Mouse (Mus musculus): ENCODE data around the gene Olfr1504. TPM values are rescaled to one million over a fixed set of nuclear protein-coding genes. Genes with fewer than 3 reads are reported as not detected.

Olfr1504 gene
- not detected for total RNA-seq (2023)

DNA sequence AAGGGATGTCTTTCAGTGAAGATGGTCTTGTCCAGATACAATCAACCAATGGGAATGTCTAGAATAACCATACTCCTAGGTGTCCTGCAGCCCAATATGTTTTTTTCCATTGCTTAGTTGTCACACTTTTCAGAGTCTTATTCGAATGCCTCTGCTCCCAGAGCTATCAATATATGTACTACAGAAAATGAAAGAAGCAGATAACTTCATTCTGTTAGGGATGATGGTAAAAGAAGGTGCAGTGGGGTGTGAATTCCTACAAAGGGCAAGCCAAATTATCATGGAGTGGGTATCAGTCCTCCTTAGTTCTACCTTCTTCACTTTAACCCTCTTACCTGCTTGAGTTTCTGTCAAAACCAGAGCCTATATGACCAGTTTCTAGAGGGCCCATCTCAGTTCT lies at the start of gene Olfr1504:
Olfr1504 (minus strand) TSS at position 101 of the 400 bp plus-strand sequence.

DNA sequence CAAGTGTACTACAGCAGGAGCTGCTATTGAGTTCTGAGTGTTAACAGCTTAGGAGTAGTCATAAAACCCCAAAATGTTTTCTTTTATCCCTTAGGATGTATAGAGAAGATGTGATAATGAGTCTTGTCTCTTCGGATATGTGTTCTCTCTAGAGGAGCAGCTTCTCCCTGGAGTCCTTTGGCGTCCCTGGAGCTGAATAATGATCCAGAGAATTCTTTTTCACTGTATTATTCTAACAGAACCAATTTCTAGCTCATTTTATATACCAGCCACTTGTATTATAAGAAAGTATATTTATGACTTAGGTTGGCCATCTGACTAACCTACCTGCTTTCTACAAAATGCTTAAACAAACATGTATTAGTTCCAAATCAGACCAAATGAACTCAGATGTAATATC lies 15.5 kb upstream of the Olfr1504 start, which contains the start of gene Olfr1505:
Olfr1505 (plus strand) TSS at position 301 of the 400 bp plus-strand sequence.

DNA sequence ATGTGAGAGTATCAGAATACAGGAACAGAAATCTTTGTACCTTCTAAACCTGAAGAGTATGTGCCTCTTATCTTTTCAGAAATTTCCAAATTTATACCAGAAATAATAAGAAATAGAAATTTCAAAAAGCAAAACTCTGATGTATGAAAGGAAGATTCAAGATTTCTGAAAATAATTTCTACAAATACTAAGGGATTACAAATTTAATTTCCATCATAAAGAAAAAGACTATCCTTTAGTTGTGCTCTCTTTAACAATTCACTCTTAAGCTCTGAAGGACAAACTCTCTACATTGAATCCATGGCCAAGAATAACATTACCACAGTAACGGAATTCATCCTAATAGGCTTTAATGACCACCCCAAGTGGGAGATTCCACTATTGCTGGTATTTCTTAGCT lies 36.2 kb downstream of the Olfr1504 start, which contains the start of gene Olfr1502:
Olfr1502 (plus strand) TSS at position 301 of the 400 bp plus-strand sequence.

DNA sequence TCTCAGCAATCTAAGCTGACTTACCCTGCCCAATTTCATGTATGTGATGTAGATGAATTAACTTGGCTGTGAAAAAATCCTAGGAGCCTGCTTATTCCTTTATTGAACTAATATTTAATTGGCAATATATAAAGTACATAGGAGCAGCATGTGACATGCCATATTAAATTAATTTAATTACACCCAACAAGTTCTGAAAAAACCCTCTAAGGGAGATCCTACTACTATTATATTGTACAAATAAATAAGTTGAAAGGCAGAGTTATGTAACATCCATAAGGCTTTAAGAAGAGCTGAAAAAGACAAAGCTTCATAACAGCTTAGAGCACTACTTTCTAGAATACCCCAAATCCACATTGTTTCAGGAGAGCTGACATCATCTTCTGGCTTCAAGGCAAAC lies 47.1 kb downstream of the Olfr1504 start, which contains the start of gene Olfr1501:
Olfr1501 (minus strand) TSS at position 101 of the 400 bp plus-strand sequence.

Other genes starting within 250 kb of the Olfr1504 start
- not detected for gene Olfr1490, start 246.8 kb downstream of the Olfr1504 start, total RNA-seq (2023)
- not detected for gene Olfr1491, start 200.7 kb downstream of the Olfr1504 start, total RNA-seq (2023)
- gene Olfr1493-ps1, start 174.7 kb downstream of the Olfr1504 start, total RNA-seq (2023): not detected
- gene Olfr1494, start 158.2 kb downstream of the Olfr1504 start, total RNA-seq (2023): not detected
- gene Olfr1495, start 133.3 kb downstream of the Olfr1504 start, total RNA-seq (2023): not detected
- not detected for gene Olfr1496, start 120.0 kb downstream of the Olfr1504 start, total RNA-seq (2023)
- not detected for gene Olfr1497, start 99.7 kb downstream of the Olfr1504 start, total RNA-seq (2023)
- not detected for gene Olfr1499, start 78.5 kb downstream of the Olfr1504 start, total RNA-seq (2023)
- not detected for gene Olfr1500, start 67.4 kb downstream of the Olfr1504 start, total RNA-seq (2023)
- gene Olfr1501, start 47.2 kb downstream of the Olfr1504 start, total RNA-seq (2023): not detected
- gene Olfr1502, start 36.1 kb downstream of the Olfr1504 start, total RNA-seq (2023): not detected
- not detected for gene Olfr1505, start 15.6 kb upstream of the Olfr1504 start, total RNA-seq (2023)

Measured in B cell, adult 67 days (primary cell).